Mouse (Mus musculus) midbrain, postnatal 0 days (tissue): Measurements from ENCODE around the gene Spred2. TPM values are rescaled to one million over a fixed set of nuclear protein-coding genes. Genes with fewer than 3 reads are reported as not detected.

Source experiments
- ATAC-seq: fragments of 200-750 bp; cut with Nextera tagmentation; 2 replicates; pipeline ENCODE4 v1.8.0; 2017; ENCODE audit warnings: moderate number of reproducible peaks, mild to moderate bottlenecking, moderate TSS enrichment, moderate library complexity; ENCODE audit not compliant: low FRiP score
- DNase-seq: peaks from one replicate; pipeline ENCODE4 v3.0.0-alpha.2; 2015; ENCODE audit warnings: low spot score
- H3K27ac ChIP-seq: fragments of 300-500 bp; sonication (generic); 2 replicates; pipeline ENCODE4 v1.5.1; 2014; ENCODE audit warnings: low read depth, mild to moderate bottlenecking, low read length, mixed read lengths
- H3K27me3 ChIP-seq: fragments of 300-500 bp; sonication (generic); 2 replicates; pipeline ENCODE4 v1.6.1; 2014; ENCODE audit warnings: low read length, control low read depth, mixed read lengths; ENCODE audit not compliant: insufficient read depth
- H3K36me3 ChIP-seq: fragments of 300-500 bp; sonication (generic); 2 replicates; pipeline ENCODE4 v1.6.1; 2014; ENCODE audit warnings: low read length, control low read depth, mixed read lengths; ENCODE audit not compliant: insufficient read depth
- H3K4me1 ChIP-seq: fragments of 300-500 bp; sonication (generic); 2 replicates; pipeline ENCODE4 v1.6.1; 2014; ENCODE audit warnings: mild to moderate bottlenecking, control low read depth, antibody characterized with exemption, low read length, mixed read lengths; ENCODE audit not compliant: insufficient read depth
- H3K4me2 ChIP-seq: fragments of 300-500 bp; sonication (generic); 2 replicates; pipeline ENCODE4 v1.6.1; 2014; ENCODE audit warnings: low read depth, mild to moderate bottlenecking, low read length, mixed read lengths; ENCODE audit not compliant: poor library complexity, severe bottlenecking
- H3K4me3 ChIP-seq: fragments of 300-500 bp; sonication (generic); 2 replicates; pipeline ENCODE4 v1.5.1; 2014; ENCODE audit warnings: low read depth, mild to moderate bottlenecking, low read length, moderate library complexity
- H3K9ac ChIP-seq: fragments of 300-500 bp; sonication (generic); replicated peaks from 2 replicates; pipeline ENCODE4 v1.6.1; 2014; ENCODE audit warnings: mild to moderate bottlenecking, low read length, moderate library complexity, mixed read lengths; ENCODE audit not compliant: poor library complexity, severe bottlenecking
- H3K9me3 ChIP-seq: fragments of 300-500 bp; sonication (generic); 2 replicates; pipeline ENCODE4 v1.6.1; 2016; ENCODE audit warnings: low read length, control low read depth
- CTCF ChIP-seq: IDR thresholded peaks from 2 replicates; pipeline ENCODE4 v1.5.1; 2016; ENCODE audit warnings: antibody characterized with exemption, mild to moderate bottlenecking
- WGBS: fragments of 180-500 bp; shearing (Covaris S2); extraction: QIAGEN DNeasy Blood & Tissue Kit; methylation state at CpG from one replicate; pipeline ENCODE4 v1.1.7; 2014; 5-methylcytosine and 5-hydroxymethylcytosine counted together
- polyA plus RNA-seq: library from polyadenylated mRNA; unstranded; fragments of >200 nt; fragmentation: Nextera tagmentation; extraction: Ambion mirVana; gene quantifications from 2 replicates; pipeline ENCODE4 v1.2.1, GENCODE M21; 2015
- total RNA-seq: library from RNA; depleted of rRNA; stranded (reverse); fragments of >200 nt; gene quantifications from 2 replicates; pipeline ENCODE4 v1.2.3, GENCODE M21; 2014

Gene Spred2
- total and polyA plus RNA-seq, 2 experiments from 2014 or later: 6.2 to 17.0 TPM

GRCm38 (mm10) chr11:19977687-19978086, 53.5 kb downstream of the Spred2 start:
- 80% methylated on average over 2 of the region's 2 CpGs for WGBS
- Histone ChIP-seq H3K36me3 (no peaks in the 10 kb centered on the region), H3K4me2 (no peak overlapping the region), H3K4me1 (no peaks in the 10 kb centered on the region), H3K27ac (no peak overlapping the region), H3K4me3 (no peak overlapping the region), H3K9me3 (no peaks in the 10 kb centered on the region), H3K9ac (no peak overlapping the region), H3K27me3 (no peaks in the 10 kb centered on the region)
- no peak for TF ChIP-seq CTCF
- ATAC-seq (no peak), DNase-seq (no peak)

- H3K9me3 ChIP-seq: no peaks in the 10 kb centered on the region
- H3K27ac ChIP-seq: no peak overlapping the region
- no peaks in the 10 kb centered on the region for H3K4me1 ChIP-seq
- H3K9ac ChIP-seq: no peak overlapping the region
- TF ChIP-seq CTCF: no peak
- H3K36me3 ChIP-seq: no peaks in the 10 kb centered on the region
- DNase-seq: no peak
- no peak for ATAC-seq
- 82% methylated on average over 14 of the region's 14 CpGs for WGBS
- no peak overlapping the region for H3K4me3 ChIP-seq
- H3K4me2 ChIP-seq: no peak overlapping the region
- no peaks in the 10 kb centered on the region for H3K27me3 ChIP-seq
Observed at GRCm38 (mm10) chr11:19979338-19979737, 55.2 kb downstream of the Spred2 start.

GRCm38 (mm10) chr11:19982113-19982512, 57.9 kb downstream of the Spred2 start:
- ATAC-seq (no peak), DNase-seq (no peak)
- Histone ChIP-seq H3K4me1 (0 out of 2 replicates have a peak, but pooled peaks cover 3% of the 10 kb centered on the region), H3K9ac (no peak overlapping the region), H3K4me3 (no peak overlapping the region), H3K36me3 (no peaks in the 10 kb centered on the region), H3K4me2 (no peak overlapping the region), H3K9me3 (no peaks in the 10 kb centered on the region), H3K27me3 (no peaks in the 10 kb centered on the region), H3K27ac (no peak overlapping the region)
- WGBS: 70% methylated on average over 6 of the region's 6 CpGs
- no peak for TF ChIP-seq CTCF

GRCm38 (mm10) chr11:19982779-19983178, 58.6 kb downstream of the Spred2 start:
- Histone ChIP-seq H3K27ac (no peak overlapping the region), H3K9ac (no peak overlapping the region), H3K27me3 (no peaks in the 10 kb centered on the region), H3K9me3 (no peaks in the 10 kb centered on the region), H3K4me1 (0 out of 2 replicates have a peak, but pooled peaks cover 3% of the 10 kb centered on the region), H3K4me3 (no peak overlapping the region), H3K4me2 (no peak overlapping the region), H3K36me3 (no peaks in the 10 kb centered on the region)
- WGBS: 76% methylated on average over 6 of the region's 6 CpGs
- no peak for TF ChIP-seq CTCF
- DNase-seq: no peak
- ATAC-seq: no peak

- Histone ChIP-seq H3K27me3 (no peaks in the 10 kb centered on the region), H3K4me2 (no peak overlapping the region), H3K4me3 (no peak overlapping the region), H3K9me3 (no peaks in the 10 kb centered on the region), H3K4me1 (0 out of 2 replicates have a peak, but pooled peaks cover 3% of the 10 kb centered on the region), H3K9ac (no peak overlapping the region), H3K36me3 (no peaks in the 10 kb centered on the region), H3K27ac (no peak overlapping the region)
- ATAC-seq (no peak), DNase-seq (no peak)
- no peak for TF ChIP-seq CTCF
- WGBS: 38% methylated on average over 4 of the region's 4 CpGs
Observed at GRCm38 (mm10) chr11:19983298-19983697, 59.1 kb downstream of the Spred2 start.

GRCm38 (mm10) chr11:19984029-19984428, 59.9 kb downstream of the Spred2 start:
- WGBS: 87% methylated on average over 9 of the region's 9 CpGs
- Histone ChIP-seq H3K27ac (no peak overlapping the region), H3K9ac (no peak overlapping the region), H3K9me3 (no peaks in the 10 kb centered on the region), H3K27me3 (no peaks in the 10 kb centered on the region), H3K4me2 (no peak overlapping the region), H3K36me3 (no peaks in the 10 kb centered on the region), H3K4me3 (no peak overlapping the region), H3K4me1 (0 out of 2 replicates have a peak, but pooled peaks cover 3% of the 10 kb centered on the region)
- no peak for TF ChIP-seq CTCF
- no peak for ATAC-seq
- no peak for DNase-seq
